Mouse (Mus musculus) midbrain, embryonic 15.5 days (tissue): ENCODE measurements around the gene Ints11. TPM values are rescaled to one million over a fixed set of nuclear protein-coding genes. Genes with fewer than 3 reads are reported as not detected.

Experiments
- ATAC-seq: fragments of 200-750 bp; cut with Nextera tagmentation; replicated peaks from 2 replicates; pipeline ENCODE4 v1.8.0; 2017; ENCODE audit warnings: moderate TSS enrichment
- H3K27ac ChIP-seq: fragments of 300-500 bp; sonication (generic); 2 replicates; pipeline ENCODE4 v1.5.1; 2015; ENCODE audit warnings: mild to moderate bottlenecking, inconsistent platforms
- H3K27me3 ChIP-seq: fragments of 300-500 bp; sonication (generic); replicated peaks from 2 replicates; pipeline ENCODE4 v1.6.1; 2015; ENCODE audit warnings: inconsistent platforms
- H3K36me3 ChIP-seq: fragments of 300-500 bp; sonication (generic); replicated peaks from 2 replicates; pipeline ENCODE4 v1.6.1; 2015; ENCODE audit warnings: inconsistent platforms
- H3K4me1 ChIP-seq: fragments of 300-500 bp; sonication (generic); 2 replicates; pipeline ENCODE4 v1.6.1; 2015; ENCODE audit warnings: inconsistent platforms
- H3K4me2 ChIP-seq: fragments of 300-500 bp; sonication (generic); 2 replicates; pipeline ENCODE4 v1.6.1; 2015; ENCODE audit warnings: inconsistent platforms, mild to moderate bottlenecking, moderate library complexity
- H3K4me3 ChIP-seq: fragments of 300-500 bp; sonication (generic); 2 replicates; pipeline ENCODE4 v1.5.1; 2015; ENCODE audit warnings: mild to moderate bottlenecking, inconsistent platforms
- H3K9ac ChIP-seq: fragments of 300-500 bp; sonication (generic); 2 replicates; pipeline ENCODE4 v1.6.1; 2015; ENCODE audit warnings: mild to moderate bottlenecking, inconsistent platforms
- H3K9me3 ChIP-seq: fragments of 300-500 bp; sonication (generic); 2 replicates; pipeline ENCODE4 v1.6.1; 2016; ENCODE audit warnings: inconsistent platforms
- WGBS: fragments of 180-500 bp; shearing (Covaris S2); methylation state at CpG from one replicate; pipeline ENCODE4 v1.1.7; 2015; ENCODE audit warnings: mixed read lengths; 5-methylcytosine and 5-hydroxymethylcytosine counted together
- polyA plus RNA-seq: library from polyadenylated mRNA; unstranded; fragments of >200 nt; fragmentation: Nextera tagmentation; extraction: Ambion mirVana; gene quantifications from 2 replicates; pipeline ENCODE4 v1.2.1, GENCODE M21; 2015

Ints11 gene
- polyA plus RNA-seq, 1 experiment from 2014 or later, result 80.6 TPM

- Histone ChIP-seq H3K4me3 (no peak overlapping the region), H3K4me2 (peak overlapping the region; percentile 97), H3K27me3 (no peaks in the 10 kb centered on the region), H3K36me3 (peaks cover 35% of the 10 kb centered on the region), H3K4me1 (peaks cover 33% of the 10 kb centered on the region), H3K27ac (no peak overlapping the region), H3K9ac (no peak overlapping the region), H3K9me3 (no peaks in the 10 kb centered on the region)
- WGBS, result 95% methylated on average over 4 of the region's 4 CpGs
- ATAC-seq, result no peak
Observed at GRCm38 (mm10) chr4:155895826-155896225, 26.5 kb downstream of the Ints11 start.

- Histone ChIP-seq H3K36me3 (peaks cover 41% of the 10 kb centered on the region), H3K4me2 (no peak overlapping the region), H3K9me3 (no peaks in the 10 kb centered on the region), H3K4me3 (no peak overlapping the region), H3K27ac (no peak overlapping the region), H3K27me3 (no peaks in the 10 kb centered on the region), H3K9ac (no peak overlapping the region), H3K4me1 (peaks cover 30% of the 10 kb centered on the region)
- 99% methylated on average over 12 of the region's 12 CpGs for WGBS
- ATAC-seq, result no peak
Observed at GRCm38 (mm10) chr4:155896461-155896860, 27.1 kb downstream of the Ints11 start.

- Histone ChIP-seq H3K4me3 (no peak overlapping the region), H3K9ac (no peak overlapping the region), H3K4me2 (no peak overlapping the region), H3K4me1 (peaks cover 27% of the 10 kb centered on the region), H3K27ac (no peak overlapping the region), H3K9me3 (no peaks in the 10 kb centered on the region), H3K36me3 (peaks cover 59% of the 10 kb centered on the region), H3K27me3 (no peaks in the 10 kb centered on the region)
- ATAC-seq, result no peak
- 93% methylated on average over 2 of the region's 2 CpGs for WGBS
Observed at GRCm38 (mm10) chr4:155898318-155898717, 29.0 kb downstream of the Ints11 start.

GRCm38 (mm10) chr4:155899355-155899754 lies 30.0 kb downstream of the Ints11 start:
- H3K9me3 ChIP-seq, result no peaks in the 10 kb centered on the region
- no peaks in the 10 kb centered on the region for H3K27me3 ChIP-seq
- H3K4me1 ChIP-seq, result peaks cover 16% of the 10 kb centered on the region
- 95% methylated on average over 7 of the region's 7 CpGs for WGBS
- peaks cover 65% of the 10 kb centered on the region for H3K36me3 ChIP-seq
- no peak overlapping the region for H3K4me3 ChIP-seq
- H3K4me2 ChIP-seq, result no peak overlapping the region
- ATAC-seq, result no peak
- H3K27ac ChIP-seq, result no peak overlapping the region
- no peak overlapping the region for H3K9ac ChIP-seq

DNA sequence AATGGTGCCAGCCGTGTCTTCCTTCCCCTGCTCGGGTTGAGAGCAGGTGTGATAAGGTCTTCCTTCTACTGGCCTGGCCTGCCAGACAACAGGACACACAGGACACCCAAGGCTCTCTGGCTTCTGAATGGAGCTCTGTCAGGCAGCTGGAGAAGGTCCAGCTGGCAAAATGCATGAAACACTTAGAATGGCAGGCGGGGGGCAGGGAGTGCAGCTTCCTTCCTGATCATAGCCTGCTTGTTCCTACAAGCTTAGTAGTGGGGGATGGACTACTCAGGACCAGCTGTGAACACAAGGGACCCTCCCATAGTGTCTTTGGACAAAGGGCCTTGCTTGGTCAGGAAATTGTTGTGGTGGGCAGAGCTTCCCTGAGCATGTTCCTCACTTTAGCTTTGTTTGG lies 31.9 kb downstream of the Ints11 start:
- H3K9me3 ChIP-seq, result no peaks in the 10 kb centered on the region
- no peak overlapping the region for H3K4me2 ChIP-seq
- no peak overlapping the region for H3K9ac ChIP-seq
- H3K36me3 ChIP-seq, result peaks cover 81% of the 10 kb centered on the region
- 89% methylated on average over 3 of the region's 3 CpGs for WGBS
- no peak overlapping the region for H3K27ac ChIP-seq
- no peaks in the 10 kb centered on the region for H3K4me1 ChIP-seq
- no peaks in the 10 kb centered on the region for H3K27me3 ChIP-seq
- ATAC-seq, result no peak
- H3K4me3 ChIP-seq, result no peak overlapping the region

DNA sequence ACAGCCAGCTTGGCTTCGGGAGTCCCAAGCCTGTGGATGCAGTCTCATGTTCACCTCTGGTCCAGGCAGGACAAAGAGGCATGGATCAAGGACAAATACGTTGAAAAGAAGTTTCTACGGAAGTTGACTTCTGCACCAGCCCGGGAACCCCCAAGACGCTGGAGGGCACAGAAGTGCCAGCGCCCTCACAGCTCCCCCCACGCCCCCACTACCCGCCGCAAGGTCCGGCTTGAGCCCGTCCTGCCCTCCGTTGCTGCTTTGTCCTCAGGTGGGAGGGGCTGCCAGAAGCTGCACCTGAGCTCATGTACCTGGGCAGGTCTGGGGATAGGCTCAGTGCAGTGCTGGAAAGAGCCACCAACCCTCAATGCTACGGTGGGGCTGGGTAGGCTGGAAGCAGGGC lies 33.9 kb downstream of the Ints11 start:
- H3K4me3 ChIP-seq, result no peak overlapping the region
- no peaks in the 10 kb centered on the region for H3K4me1 ChIP-seq
- H3K36me3 ChIP-seq, result peaks cover 71% of the 10 kb centered on the region
- H3K27ac ChIP-seq, result no peak overlapping the region
- no peak overlapping the region for H3K4me2 ChIP-seq
- no peaks in the 10 kb centered on the region for H3K27me3 ChIP-seq
- H3K9ac ChIP-seq, result no peak overlapping the region
- no peak for ATAC-seq
- H3K9me3 ChIP-seq, result no peaks in the 10 kb centered on the region
- WGBS, result 98% methylated on average over 13 of the region's 13 CpGs

- no peak overlapping the region for H3K4me2 ChIP-seq
Observed at GRCm38 (mm10) chr4:155904318-155905102, 35.2 kb downstream of the Ints11 start.

DNA sequence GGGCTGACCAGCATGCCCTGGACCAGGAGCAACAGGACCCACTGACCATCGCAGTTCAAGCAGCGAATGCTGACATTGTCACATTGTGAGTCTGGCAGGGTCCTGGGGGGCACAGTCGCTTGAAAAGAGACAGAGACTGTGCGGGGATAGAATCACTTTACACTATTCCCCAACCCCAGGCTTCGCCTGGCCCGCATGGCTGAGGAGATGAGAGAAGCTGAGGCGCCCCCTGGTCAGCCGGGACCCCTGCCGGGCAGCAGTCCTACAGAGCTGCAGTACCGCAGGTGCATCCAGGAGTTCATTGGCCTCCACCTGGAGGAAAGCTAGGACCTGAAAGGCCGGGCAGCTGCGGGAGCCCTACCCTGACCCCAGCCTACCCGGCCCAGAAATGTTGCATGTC lies 36.3 kb downstream of the Ints11 start:
- Histone ChIP-seq H3K9me3 (no peaks in the 10 kb centered on the region), H3K4me2 (no peak overlapping the region), H3K36me3 (peaks cover 51% of the 10 kb centered on the region), H3K4me3 (no peak overlapping the region), H3K27me3 (no peaks in the 10 kb centered on the region), H3K9ac (no peak overlapping the region), H3K4me1 (no peaks in the 10 kb centered on the region), H3K27ac (no peak overlapping the region)
- no peak for ATAC-seq
- 84% methylated on average over 13 of the region's 13 CpGs for WGBS

More at GRCm38 (mm10) chr4:155904318-155905102, 35.2 kb downstream of the Ints11 start:
- no peaks in the 10 kb centered on the region for H3K27me3 ChIP-seq
- no peak overlapping the region for H3K9ac ChIP-seq
- WGBS, result 90% methylated on average over 13 of the region's 13 CpGs
- H3K4me3 ChIP-seq, result no peak overlapping the region
- ATAC-seq, result no peak
- H3K9me3 ChIP-seq, result no peaks in the 10 kb centered on the region
- H3K36me3 ChIP-seq, result peaks cover 62% of the 10 kb centered on the region
- H3K27ac ChIP-seq, result no peak overlapping the region
- no peaks in the 10 kb centered on the region for H3K4me1 ChIP-seq

- H3K4me2 ChIP-seq, result no peak overlapping the region
- H3K4me1 ChIP-seq, result no peaks in the 10 kb centered on the region
- H3K27ac ChIP-seq, result no peak overlapping the region
- 87% methylated on average over 9 of the region's 9 CpGs for WGBS
- no peaks in the 10 kb centered on the region for H3K9me3 ChIP-seq
- H3K9ac ChIP-seq, result no peak overlapping the region
- H3K27me3 ChIP-seq, result no peaks in the 10 kb centered on the region
- H3K4me3 ChIP-seq, result no peak overlapping the region
- H3K36me3 ChIP-seq, result peaks cover 46% of the 10 kb centered on the region
- no peak for ATAC-seq
Observed at GRCm38 (mm10) chr4:155906125-155906524, 36.8 kb downstream of the Ints11 start.

DNA sequence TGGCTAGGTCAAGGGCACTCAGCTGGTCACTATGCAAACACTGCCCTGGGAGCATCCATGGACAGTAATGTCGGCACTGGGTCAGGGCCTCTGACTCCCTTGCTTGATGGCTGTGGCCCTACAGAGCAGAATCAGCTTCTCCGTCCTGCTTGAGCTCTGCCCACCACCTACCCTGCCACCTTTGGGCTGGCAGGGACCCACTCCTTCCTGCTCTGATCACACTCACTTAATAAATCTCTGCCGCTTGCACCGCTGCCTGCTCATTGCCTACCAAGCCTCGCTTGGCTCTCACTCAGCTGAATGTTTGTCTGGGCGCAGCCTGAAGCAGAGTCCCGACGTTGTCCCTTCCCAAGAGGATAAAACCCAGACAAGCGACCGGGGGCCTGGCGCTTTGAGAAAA lies 37.7 kb downstream of the Ints11 start:
- H3K36me3 ChIP-seq, result peaks cover 38% of the 10 kb centered on the region
- no peaks in the 10 kb centered on the region for H3K4me1 ChIP-seq

GRCm38 (mm10) chr4:155908281-155908680 lies 38.9 kb downstream of the Ints11 start:
- WGBS, result 80% methylated on average over 7 of the region's 7 CpGs
- H3K4me2 ChIP-seq, result no peak overlapping the region
- H3K4me1 ChIP-seq, result no peaks in the 10 kb centered on the region
- no peak overlapping the region for H3K9ac ChIP-seq
- 0 out of 2 replicates have a peak, but pooled peaks have one; percentile 31 for ATAC-seq
- peaks cover 25% of the 10 kb centered on the region for H3K36me3 ChIP-seq
- H3K9me3 ChIP-seq, result no peaks in the 10 kb centered on the region
- H3K27ac ChIP-seq, result no peak overlapping the region
- H3K27me3 ChIP-seq, result no peaks in the 10 kb centered on the region
- no peak overlapping the region for H3K4me3 ChIP-seq

More for the DNA sequence above, 37.7 kb downstream of the Ints11 start:
- Histone ChIP-seq H3K27ac (no peak overlapping the region), H3K9ac (no peak overlapping the region), H3K4me2 (no peak overlapping the region), H3K9me3 (no peaks in the 10 kb centered on the region), H3K4me3 (no peak overlapping the region), H3K27me3 (no peaks in the 10 kb centered on the region)
- ATAC-seq, result no peak
- 85% methylated on average over 11 of the region's 11 CpGs for WGBS

DNA sequence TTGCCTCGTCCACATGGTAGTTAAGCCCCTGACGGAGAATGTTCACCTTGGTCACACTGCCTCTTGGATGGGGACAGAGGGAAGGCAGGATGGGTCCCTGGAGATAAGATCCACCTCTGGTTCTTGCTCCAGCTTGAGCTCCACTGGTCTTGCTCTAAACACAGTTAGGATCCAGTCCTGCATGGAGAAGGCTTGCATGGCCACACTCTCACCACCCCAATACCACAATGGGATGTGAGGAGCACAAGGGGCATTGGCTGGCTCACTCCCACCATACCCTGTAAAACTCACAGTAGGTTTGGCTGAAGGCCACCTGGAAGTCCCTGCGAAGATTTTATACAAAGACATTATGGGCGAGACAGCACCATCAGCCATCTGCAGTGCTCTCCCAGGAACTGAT lies 39.4 kb downstream of the Ints11 start:
- WGBS, result 93% methylated on average over 4 of the region's 4 CpGs
- Histone ChIP-seq H3K27me3 (no peaks in the 10 kb centered on the region), H3K4me1 (no peaks in the 10 kb centered on the region), H3K9me3 (no peaks in the 10 kb centered on the region), H3K4me2 (no peak overlapping the region), H3K36me3 (peaks cover 20% of the 10 kb centered on the region), H3K4me3 (no peak overlapping the region), H3K9ac (no peak overlapping the region), H3K27ac (no peak overlapping the region)
- no peak for ATAC-seq

DNA sequence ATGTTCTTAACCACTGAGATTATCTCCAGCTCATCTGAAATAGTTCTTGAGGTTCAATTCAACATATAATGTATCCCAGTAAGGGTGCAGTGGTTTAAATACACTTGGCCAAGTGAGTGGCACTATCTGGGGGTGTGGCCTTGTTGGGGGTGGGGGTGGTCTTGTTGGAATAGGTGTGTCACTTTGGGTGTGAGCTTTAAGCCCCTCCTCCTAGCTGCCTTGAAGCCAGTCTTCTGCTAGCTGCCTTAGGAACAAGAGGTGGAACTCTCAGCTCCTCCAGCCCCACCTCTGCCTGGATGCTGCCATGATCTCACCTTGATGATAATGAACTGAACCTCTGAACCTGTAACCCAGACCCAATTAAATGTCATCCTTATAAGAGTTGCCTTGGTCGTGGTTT lies 62.7 kb downstream of the Ints11 start:
- H3K9me3 ChIP-seq, result no peaks in the 10 kb centered on the region
- H3K36me3 ChIP-seq, result no peaks in the 10 kb centered on the region
- no peak for ATAC-seq
- no peak overlapping the region for H3K4me3 ChIP-seq
- H3K4me1 ChIP-seq, result no peaks in the 10 kb centered on the region
- H3K27me3 ChIP-seq, result no peaks in the 10 kb centered on the region
- H3K9ac ChIP-seq, result no peak overlapping the region
- H3K27ac ChIP-seq, result no peak overlapping the region
- H3K4me2 ChIP-seq, result no peak overlapping the region
- 64% methylated on average over 1 of the region's 1 CpGs for WGBS
